Mouse (Mus musculus) MEL (cell line): ENCODE measurements at regions not wholly inside any gene's neighbourhood (a gene's known extent, or its start where the extent isn't known, plus 50 kb on each side); places are given as distances from the start of the nearest gene placed in this dataset.

ENCODE experiments used
- DNase-seq: peaks from one replicate; pipeline ENCODE4 v3.0.0; 2011; ENCODE audit warnings: low read depth, low spot score
- H3K27ac ChIP-seq: 2 replicates; pipeline ENCODE4 v1.5.1; 2012; ENCODE audit warnings: low read depth, mild to moderate bottlenecking, control low read depth, low read length, moderate library complexity; ENCODE audit not compliant: control insufficient read depth
- H3K27me3 ChIP-seq, 2 experiments: fragments of 150-350 bp in 1 of 2; sonication (generic) in 1 of 2; 2 replicates each; pipeline ENCODE4 v1.6.1; 2012; ENCODE audit warnings: low read length in 2 of 2, mild to moderate bottlenecking in 2 of 2, improper control_type of control experiment in 1 of 2, moderate library complexity in 1 of 2; ENCODE audit not compliant: insufficient read depth in 2 of 2, control insufficient read depth in 1 of 2
- H3K36me3 ChIP-seq, 2 experiments: 2 replicates each; pipeline ENCODE4 v1.6.1; 2012 to 2014; ENCODE audit warnings: low read length in 2 of 2, improper control_type of control experiment in 1 of 2, inconsistent platforms in 1 of 2, mild to moderate bottlenecking in 1 of 2; ENCODE audit not compliant: insufficient read depth in 2 of 2, control insufficient read depth in 1 of 2
- H3K4me1 ChIP-seq, 2 experiments: fragments of 150-350 bp in 1 of 2; sonication (generic) in 1 of 2; 2 replicates each; pipeline ENCODE4 v1.6.1; 2012; ENCODE audit warnings: low read length in 2 of 2, improper control_type of control experiment in 1 of 2, mild to moderate bottlenecking in 1 of 2; ENCODE audit not compliant: insufficient read depth in 2 of 2, control insufficient read depth in 1 of 2
- H3K4me3 ChIP-seq, 2 experiments: fragments of 150-350 bp in 1 of 2; sonication (generic) in 1 of 2; 2 replicates each; pipeline ENCODE4 v1.5.1; 2012; ENCODE audit warnings: low read depth in 2 of 2, low read length in 2 of 2, mild to moderate bottlenecking in 2 of 2, moderate library complexity in 2 of 2, control low read depth in 1 of 2, improper control_type of control experiment in 1 of 2; ENCODE audit not compliant: control insufficient read depth in 1 of 2, insufficient read depth in 1 of 2
- H3K79me2 ChIP-seq: 2 replicates; pipeline ENCODE4 v1.6.1; 2012; ENCODE audit warnings: mild to moderate bottlenecking, low read length, moderate library complexity; ENCODE audit not compliant: control insufficient read depth, poor library complexity, insufficient read depth
- H3K9ac ChIP-seq: 2 replicates; pipeline ENCODE4 v1.6.1; 2012; ENCODE audit warnings: low read depth, mild to moderate bottlenecking, control low read depth, low read length, moderate library complexity; ENCODE audit not compliant: control insufficient read depth, poor library complexity, severe bottlenecking
- H3K9me3 ChIP-seq: fragments of 150-350 bp; sonication (generic); replicated peaks from 2 replicates; pipeline ENCODE4 v1.6.1; 2012; ENCODE audit warnings: mild to moderate bottlenecking, low read length, improper control_type of control experiment, moderate library complexity; ENCODE audit not compliant: insufficient read depth
- CHD1 ChIP-seq: IDR thresholded peaks from 2 replicates; pipeline ENCODE4 v1.6.1; 2012; ENCODE audit warnings: low read depth, mild to moderate bottlenecking, inconsistent platforms, low read length, improper control_type of control experiment
- CTCF ChIP-seq, 3 experiments: IDR thresholded peaks in 2 of 3; conservative IDR thresholded peaks in 1 of 3; 2 replicates each; pipeline ENCODE4 v1.5.1; 2011 to 2012; ENCODE audit warnings: low read length in 3 of 3, low read depth in 2 of 3, mild to moderate bottlenecking in 2 of 3, improper control_type of control experiment in 1 of 3, inconsistent platforms in 1 of 3, mixed read lengths in 1 of 3, moderate library complexity in 1 of 3; ENCODE audit not compliant: control insufficient read depth in 1 of 3, insufficient read depth in 1 of 3, poor library complexity in 1 of 3, severe bottlenecking in 1 of 3
- E2F4 ChIP-seq: IDR thresholded peaks from 2 replicates; pipeline ENCODE4 v1.6.1; 2011; ENCODE audit warnings: low read depth, low read length, improper control_type of control experiment, borderline replicate concordance
- ELF1 ChIP-seq: IDR thresholded peaks from 2 replicates; pipeline ENCODE4 v1.6.1; 2014; ENCODE audit warnings: low read depth, mild to moderate bottlenecking, inconsistent platforms, low read length, improper control_type of control experiment, moderate library complexity
- EP300 ChIP-seq, 2 experiments: IDR thresholded peaks; 2 replicates each; pipeline ENCODE4 v1.6.1; 2011; ENCODE audit warnings: improper control_type of control experiment in 2 of 2, low read length in 2 of 2, low read depth in 1 of 2, mild to moderate bottlenecking in 1 of 2
- JUND ChIP-seq: IDR thresholded peaks from 2 replicates; pipeline ENCODE4 v1.6.1; 2011; ENCODE audit warnings: low read depth, mild to moderate bottlenecking, improper control_type of control experiment, low read length
- MAFK ChIP-seq: IDR thresholded peaks from 2 replicates; pipeline ENCODE4 v1.6.1; 2011; ENCODE audit warnings: low read depth, mild to moderate bottlenecking, low read length, improper control_type of control experiment, borderline replicate concordance
- MEF2A ChIP-seq: IDR thresholded peaks from 2 replicates; pipeline ENCODE4 v1.6.1; 2014; ENCODE audit warnings: low read depth, mild to moderate bottlenecking, inconsistent platforms, low read length, improper control_type of control experiment; ENCODE audit not compliant: poor library complexity, insufficient replicate concordance, severe bottlenecking; ENCODE audit errors: extremely low read depth
- MXI1 ChIP-seq: IDR thresholded peaks from 2 replicates; pipeline ENCODE4 v1.6.1; 2011; ENCODE audit warnings: mild to moderate bottlenecking, low read depth, low read length, improper control_type of control experiment
- POLR2A ChIP-seq, 2 experiments: IDR thresholded peaks; 2 replicates each; pipeline ENCODE4 v1.6.1; 2011 to 2012; ENCODE audit warnings: low read length in 2 of 2, mild to moderate bottlenecking in 2 of 2, control low read depth in 1 of 2, improper control_type of control experiment in 1 of 2, low read depth in 1 of 2, moderate library complexity in 1 of 2; ENCODE audit not compliant: control insufficient read depth in 1 of 2, insufficient read depth in 1 of 2, poor library complexity in 1 of 2
- POLR2AphosphoS2 ChIP-seq: IDR thresholded peaks from 2 replicates; pipeline ENCODE4 v1.6.1; 2011; ENCODE audit warnings: low read length, improper control_type of control experiment
- RAD21 ChIP-seq: IDR thresholded peaks from 2 replicates; pipeline ENCODE4 v1.6.1; 2011; ENCODE audit warnings: mild to moderate bottlenecking, low read depth, low read length, improper control_type of control experiment
- RCOR1 ChIP-seq: IDR thresholded peaks from 2 replicates; pipeline ENCODE4 v1.6.1; 2012; ENCODE audit warnings: low read depth, mild to moderate bottlenecking, inconsistent platforms, low read length, improper control_type of control experiment
- SMC3 ChIP-seq: IDR thresholded peaks from 2 replicates; pipeline ENCODE4 v1.6.1; 2011; ENCODE audit warnings: low read depth, low read length, improper control_type of control experiment
- TAL1 ChIP-seq: IDR thresholded peaks from 2 replicates; pipeline ENCODE4 v1.6.1; 2012; ENCODE audit warnings: mild to moderate bottlenecking, inconsistent platforms, low read length, moderate library complexity, mixed read lengths
- TBP ChIP-seq: IDR thresholded peaks from 2 replicates; pipeline ENCODE4 v1.8.0; 2011; ENCODE audit warnings: low read depth, low read length, improper control_type of control experiment
- TCF12 ChIP-seq: IDR thresholded peaks from 2 replicates; pipeline ENCODE4 v1.6.1; 2014; ENCODE audit warnings: low read depth, mild to moderate bottlenecking, inconsistent platforms, low read length, improper control_type of control experiment, moderate library complexity
- ZMIZ1 ChIP-seq: IDR thresholded peaks from 2 replicates; pipeline ENCODE4 v1.6.1; 2012; ENCODE audit warnings: low read depth, mild to moderate bottlenecking, inconsistent platforms, low read length, improper control_type of control experiment, moderate library complexity
- ZNF384 ChIP-seq: IDR thresholded peaks from 2 replicates; pipeline ENCODE4 v1.6.1; 2012; ENCODE audit warnings: low read depth, mild to moderate bottlenecking, inconsistent platforms, low read length, improper control_type of control experiment

DNA sequence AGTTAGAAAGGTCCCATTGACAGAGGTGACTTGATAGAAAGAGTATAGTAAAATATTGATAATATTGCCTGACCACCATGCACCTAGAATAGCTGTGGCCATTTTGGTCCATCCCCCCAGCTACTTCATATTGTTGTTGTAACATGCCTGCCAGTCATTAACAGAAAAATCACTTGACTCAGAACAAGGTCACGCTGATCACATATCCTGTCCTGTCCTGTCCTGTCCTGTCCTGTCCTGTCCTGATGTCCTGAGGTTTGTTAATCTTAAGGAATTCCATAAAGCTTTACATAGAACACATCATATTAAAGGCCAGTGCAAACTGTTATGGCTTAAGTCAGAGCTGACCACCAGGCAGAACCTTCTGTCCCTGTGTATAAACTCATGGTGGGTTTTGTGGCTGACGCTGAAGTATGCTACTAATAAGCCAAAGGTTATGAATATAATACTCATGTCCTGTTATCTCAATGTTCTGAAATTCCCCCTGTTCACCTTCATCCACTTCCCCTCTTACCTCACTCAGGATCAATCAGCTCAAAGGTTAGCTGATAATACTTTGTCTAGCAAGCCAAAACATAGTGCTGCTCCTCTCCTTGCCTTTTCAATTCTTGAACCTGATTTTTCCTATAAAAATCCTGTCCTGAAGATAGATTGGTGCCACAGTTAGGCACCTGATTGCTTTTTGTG, 173.7 kb downstream of the Alg10b start:
- no peak for DNase-seq
- Histone ChIP-seq H3K27ac (no peak overlapping the region), H3K79me2 (no peaks in the 10 kb centered on the region), H3K27me3 (no peaks in the 10 kb centered on the region), H3K4me3 (no peak overlapping the region), H3K4me1 (no peaks in the 10 kb centered on the region), H3K9me3 (no peaks in the 10 kb centered on the region), H3K9ac (no peak overlapping the region), H3K36me3 (no peaks in the 10 kb centered on the region)
- no peak for TF ChIP-seq RAD21
- no peak for TF ChIP-seq TCF12
- TF ChIP-seq CTCF (IDR thresholded peaks at IDR 0.05 in 2 of 3, conservative IDR thresholded peaks at IDR 0.05 in 1 of 3; ENCODE audit: control insufficient read depth in 1 of 3, insufficient read depth in 1 of 3, low read depth in 2 of 3, low read length in 3 of 3, poor library complexity in 1 of 3, severe bottlenecking in 1 of 3) = no peak
- no peak for TF ChIP-seq MAFK
- TF ChIP-seq SMC3 = no peak
- TF ChIP-seq RCOR1 = no peak
- TF ChIP-seq MEF2A = no peak
- TF ChIP-seq JUND = no peak
- no peak for TF ChIP-seq ZNF384
- no peak for TF ChIP-seq ZMIZ1
- TF ChIP-seq MXI1 = no peak
- no peak for TF ChIP-seq E2F4
- TF ChIP-seq ELF1 = no peak
- TF ChIP-seq POLR2AphosphoS2 = no peak

DNA sequence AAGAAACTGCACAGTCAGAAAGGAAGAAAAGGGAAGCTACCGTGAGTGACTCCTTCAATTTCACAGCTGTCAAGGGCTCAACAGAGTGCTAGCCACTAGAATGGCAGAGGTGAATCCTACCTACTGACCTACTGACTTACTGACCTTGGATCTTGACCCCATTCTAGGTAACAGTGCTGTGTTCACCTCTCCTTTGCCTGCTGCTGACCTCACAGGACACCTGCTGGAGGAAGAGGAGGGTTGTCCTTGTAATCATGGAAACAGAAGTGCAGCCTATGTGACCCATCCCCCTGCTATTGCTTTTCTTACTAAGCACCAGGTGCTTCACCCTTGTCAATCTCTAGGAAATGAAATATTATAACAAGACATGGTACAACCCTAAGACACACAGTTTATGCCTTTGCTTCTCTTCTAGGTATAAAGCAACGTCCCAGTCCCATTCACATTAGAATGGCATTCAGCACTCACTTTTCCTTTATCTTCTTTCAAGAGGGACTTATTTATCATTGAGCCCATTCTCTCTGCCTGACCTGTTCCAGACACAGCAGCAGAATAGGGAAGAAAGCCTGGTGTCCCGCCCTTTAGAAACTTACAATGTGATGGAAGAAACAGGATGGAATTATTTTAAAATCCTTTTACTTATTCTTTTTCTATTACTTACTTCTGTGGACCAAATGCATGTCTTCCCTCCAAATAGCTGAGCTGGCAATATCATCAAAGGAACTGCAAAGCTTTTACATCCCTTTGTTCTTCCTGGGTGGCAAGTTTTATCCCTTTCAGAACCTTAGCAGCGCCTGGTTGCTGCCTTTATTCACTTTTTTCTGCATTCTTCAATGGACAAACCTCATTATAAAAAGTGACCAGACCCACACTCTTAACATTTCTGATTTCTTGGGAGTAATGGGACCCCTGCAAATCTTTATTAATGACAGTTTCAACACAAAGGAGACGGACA, 176.5 kb downstream of the Alg10b start:
- Histone ChIP-seq H3K27me3 (no peaks in the 10 kb centered on the region), H3K36me3 (no peaks in the 10 kb centered on the region), H3K9ac (no peak overlapping the region), H3K4me3 (no peak overlapping the region), H3K9me3 (no peaks in the 10 kb centered on the region), H3K79me2 (no peaks in the 10 kb centered on the region), H3K4me1 (no peaks in the 10 kb centered on the region), H3K27ac (no peak overlapping the region)
- DNase-seq = no peak
- TF ChIP-seq POLR2AphosphoS2 (no peak), EP300 (IDR thresholded peaks at IDR 0.05; ENCODE audit: low read depth in 1 of 2, low read length in 2 of 2) (no peak), RCOR1 (no peak), POLR2A (IDR thresholded peaks at IDR 0.05; ENCODE audit: control insufficient read depth in 1 of 2, insufficient read depth in 1 of 2, low read depth in 1 of 2, low read length in 2 of 2, poor library complexity in 1 of 2) (no peak), E2F4 (no peak), TBP (no peak), TAL1 (no peak), ELF1 (no peak), CHD1 (no peak)
